Mouse (Mus musculus): ENCODE measurements at regions not wholly inside any gene's neighbourhood (a gene's known extent, or its start where the extent isn't known, plus 50 kb on each side); places are given as distances from the start of the nearest gene placed in this dataset.

DNA sequence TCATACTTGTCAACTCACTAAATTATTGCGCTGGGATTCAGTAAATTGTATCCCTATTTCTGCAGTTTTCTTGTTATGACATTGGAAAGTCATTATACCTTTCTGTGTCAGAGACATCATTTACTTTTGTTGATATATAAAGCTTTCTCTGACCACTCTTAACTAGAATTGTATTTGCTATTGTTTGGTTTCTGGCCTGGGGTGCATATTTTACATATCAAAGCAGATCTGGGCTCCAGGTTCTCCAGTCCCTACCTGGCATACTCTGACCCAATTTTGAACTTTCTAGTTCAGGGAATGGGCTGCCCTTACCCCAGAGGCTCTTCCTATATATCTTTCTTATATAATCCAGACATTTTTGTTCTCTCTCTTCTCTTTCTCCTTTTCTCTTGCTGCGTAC lies 195.8 kb upstream of the Tmeff2 start:
- no peaks in the 10 kb centered on the region for H3K4me1 ChIP-seq (replicated peaks)
- no peaks in the 10 kb centered on the region for H3K9me3 ChIP-seq
- no peaks in the 10 kb centered on the region for H3K27me3 ChIP-seq (replicated peaks)
- 91% methylated on average over 2 of the region's 2 CpGs for WGBS
- H3K27ac ChIP-seq = no peak overlapping the region
- H3K4me2 ChIP-seq (replicated peaks) = no peak overlapping the region
- H3K4me3 ChIP-seq (replicated peaks) = no peak overlapping the region
- no peak for ATAC-seq
- H3K9ac ChIP-seq = no peak overlapping the region
- no peaks in the 10 kb centered on the region for H3K36me3 ChIP-seq

DNA sequence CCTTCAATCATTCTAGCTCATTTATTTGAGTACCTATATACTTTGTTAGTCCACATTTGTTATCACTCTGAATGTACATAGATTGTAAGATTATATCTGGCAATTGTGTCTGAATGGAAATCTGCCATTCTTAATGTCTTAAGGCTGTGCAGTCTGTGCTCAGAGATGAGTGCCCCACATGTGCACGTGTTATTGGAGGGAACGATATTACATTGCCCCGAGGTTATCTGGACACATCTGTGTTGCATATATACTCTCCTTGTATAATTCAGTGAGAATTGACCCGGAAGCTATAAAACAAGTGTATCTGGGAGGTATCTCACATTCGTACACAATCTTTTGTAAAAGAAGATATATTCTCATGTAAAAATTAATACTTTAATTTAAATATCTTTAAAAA lies 155.4 kb upstream of the Tmeff2 start:
- Histone ChIP-seq H3K36me3 (no peaks in the 10 kb centered on the region), H3K4me1 (replicated peaks) (no peaks in the 10 kb centered on the region), H3K4me3 (replicated peaks) (no peak overlapping the region), H3K27ac (no peak overlapping the region), H3K4me2 (replicated peaks) (no peak overlapping the region), H3K9me3 (no peaks in the 10 kb centered on the region), H3K9ac (no peak overlapping the region), H3K27me3 (replicated peaks) (no peaks in the 10 kb centered on the region)
- WGBS = 74% methylated on average over 5 of the region's 5 CpGs
- no peak for ATAC-seq

DNA sequence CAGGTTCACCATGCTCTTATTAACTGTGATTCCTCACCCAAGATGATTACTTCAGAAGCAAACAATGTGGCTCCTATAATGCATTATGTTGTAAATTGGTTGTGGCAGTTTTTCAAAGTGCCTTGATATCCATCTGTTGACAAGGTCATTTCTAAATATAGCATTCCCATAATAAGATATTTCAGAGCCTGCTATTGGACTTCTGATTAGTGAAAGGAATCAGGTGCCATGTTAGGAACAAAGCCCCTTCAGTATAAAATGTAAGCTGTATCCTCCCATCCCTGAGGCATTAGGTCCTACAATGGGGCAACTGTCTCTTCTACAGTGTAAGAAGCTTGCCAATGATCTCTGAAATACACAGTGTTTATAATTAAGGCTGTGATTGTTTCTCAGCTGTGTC lies 130.2 kb upstream of the Tmeff2 start:
- Histone ChIP-seq H3K27me3 (replicated peaks) (no peaks in the 10 kb centered on the region), H3K4me3 (replicated peaks) (no peak overlapping the region)
- no peak for ATAC-seq

DNA sequence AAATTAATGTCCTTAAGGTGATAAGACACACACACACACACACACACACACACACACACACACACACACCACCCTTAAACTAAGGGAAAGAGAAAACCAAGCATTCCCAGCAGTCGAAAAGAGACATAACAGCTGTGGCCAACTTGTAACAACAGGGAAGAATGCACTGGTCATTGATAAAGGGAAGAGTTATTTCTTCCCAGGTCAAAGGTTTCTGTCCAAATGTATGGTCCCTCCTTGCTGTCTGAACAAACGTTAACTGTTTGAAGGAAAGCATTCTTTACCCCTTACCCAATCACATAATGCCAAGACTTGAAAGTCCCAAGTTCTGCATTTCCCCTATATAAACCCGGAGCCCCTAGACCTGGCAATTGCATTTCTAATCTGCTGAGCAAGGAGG lies 105.2 kb upstream of the Tmeff2 start:
- H3K27ac ChIP-seq = no peak overlapping the region
- no peak overlapping the region for H3K4me2 ChIP-seq (replicated peaks)
- H3K4me3 ChIP-seq (replicated peaks) = no peak overlapping the region
- H3K27me3 ChIP-seq (replicated peaks) = no peaks in the 10 kb centered on the region
- no peaks in the 10 kb centered on the region for H3K9me3 ChIP-seq
- H3K36me3 ChIP-seq = no peaks in the 10 kb centered on the region
- H3K9ac ChIP-seq = no peak overlapping the region
- 44% methylated on average over 3 of the region's 3 CpGs for WGBS
- H3K4me1 ChIP-seq (replicated peaks) = no peaks in the 10 kb centered on the region
- ATAC-seq = no peak

More for the DNA sequence above, 130.2 kb upstream of the Tmeff2 start:
- no peak overlapping the region for H3K9ac ChIP-seq
- H3K9me3 ChIP-seq = no peaks in the 10 kb centered on the region
- no peak overlapping the region for H3K27ac ChIP-seq
- no peak overlapping the region for H3K4me2 ChIP-seq (replicated peaks)
- H3K4me1 ChIP-seq (replicated peaks) = no peaks in the 10 kb centered on the region
- no peaks in the 10 kb centered on the region for H3K36me3 ChIP-seq

DNA sequence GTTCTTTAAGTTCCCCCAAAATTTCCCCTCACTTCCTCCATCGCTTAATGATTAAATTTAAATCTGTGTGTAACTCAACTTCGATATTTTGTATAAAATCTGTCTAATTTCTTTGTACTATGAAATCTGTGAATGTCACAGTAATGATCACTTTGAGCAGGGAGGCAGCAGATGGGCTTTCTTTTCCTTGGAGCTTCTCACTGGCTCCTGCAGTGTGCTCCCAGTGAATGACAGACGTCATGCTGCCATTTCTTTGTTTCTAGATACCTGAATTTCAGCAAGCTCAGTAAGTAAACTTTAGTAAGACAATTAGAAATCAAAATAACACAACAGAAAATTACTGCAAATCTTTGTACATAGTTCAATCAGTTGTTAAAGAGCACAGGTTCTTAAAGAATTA lies 102.3 kb upstream of the Tmeff2 start:
- Histone ChIP-seq H3K27ac (no peak overlapping the region), H3K4me1 (replicated peaks) (no peaks in the 10 kb centered on the region), H3K36me3 (no peaks in the 10 kb centered on the region), H3K9me3 (no peaks in the 10 kb centered on the region), H3K4me2 (replicated peaks) (no peak overlapping the region), H3K4me3 (replicated peaks) (no peak overlapping the region), H3K27me3 (replicated peaks) (no peaks in the 10 kb centered on the region), H3K9ac (no peak overlapping the region)
- no peak for ATAC-seq
- 67% methylated on average over 3 of the region's 3 CpGs for WGBS

DNA sequence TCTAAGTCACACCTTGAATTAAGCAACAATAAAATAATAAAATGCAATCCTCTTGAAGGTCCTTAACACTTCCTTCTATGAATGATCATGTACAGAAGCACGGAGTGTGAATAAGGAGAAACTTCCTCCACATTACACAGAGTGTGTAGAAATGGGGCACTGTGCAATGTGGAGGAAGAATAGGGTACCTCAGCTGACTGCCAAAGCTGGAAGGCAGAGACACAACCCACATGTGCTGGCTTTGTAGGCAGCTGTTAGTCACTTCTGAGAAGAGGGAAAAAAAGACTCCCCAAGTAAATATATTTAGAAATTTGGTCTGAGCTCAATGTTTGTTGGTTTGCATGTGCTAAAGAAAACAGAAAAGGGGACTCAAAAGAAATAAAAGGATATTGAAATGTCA lies 94.1 kb upstream of the Tmeff2 start:
- Histone ChIP-seq H3K9me3 (no peaks in the 10 kb centered on the region), H3K27ac (no peak overlapping the region), H3K4me3 (replicated peaks) (no peak overlapping the region), H3K27me3 (replicated peaks) (no peaks in the 10 kb centered on the region), H3K36me3 (no peaks in the 10 kb centered on the region), H3K4me1 (replicated peaks) (no peaks in the 10 kb centered on the region), H3K9ac (no peak overlapping the region), H3K4me2 (replicated peaks) (no peak overlapping the region)
- WGBS = 47% methylated on average over 1 of the region's 1 CpGs
- ATAC-seq = no peak

DNA sequence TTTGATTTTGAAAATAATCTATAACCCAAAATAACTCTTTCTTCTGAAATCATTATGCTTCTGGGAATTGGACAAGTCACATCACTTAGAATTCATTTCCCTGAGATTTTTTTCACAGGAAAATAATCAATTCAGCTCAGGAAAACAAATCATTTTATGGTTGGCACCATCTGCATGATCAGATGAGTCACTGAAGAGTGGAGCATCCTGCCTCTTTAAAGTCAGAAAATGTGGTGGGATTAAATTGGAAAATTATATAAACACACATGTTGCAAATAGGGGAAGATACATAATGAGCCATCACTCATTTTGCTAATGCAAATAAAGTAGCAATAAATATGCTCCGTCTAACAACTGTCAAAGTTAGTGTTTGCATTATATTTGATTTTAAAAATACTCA lies 93.6 kb upstream of the Tmeff2 start:
- Histone ChIP-seq H3K27ac (no peak overlapping the region), H3K4me3 (replicated peaks) (no peak overlapping the region), H3K4me2 (replicated peaks) (no peak overlapping the region), H3K9ac (no peak overlapping the region), H3K4me1 (replicated peaks) (no peaks in the 10 kb centered on the region), H3K9me3 (no peaks in the 10 kb centered on the region), H3K27me3 (replicated peaks) (no peaks in the 10 kb centered on the region), H3K36me3 (no peaks in the 10 kb centered on the region)
- no peak for ATAC-seq
- 56% methylated on average over 1 of the region's 1 CpGs for WGBS

DNA sequence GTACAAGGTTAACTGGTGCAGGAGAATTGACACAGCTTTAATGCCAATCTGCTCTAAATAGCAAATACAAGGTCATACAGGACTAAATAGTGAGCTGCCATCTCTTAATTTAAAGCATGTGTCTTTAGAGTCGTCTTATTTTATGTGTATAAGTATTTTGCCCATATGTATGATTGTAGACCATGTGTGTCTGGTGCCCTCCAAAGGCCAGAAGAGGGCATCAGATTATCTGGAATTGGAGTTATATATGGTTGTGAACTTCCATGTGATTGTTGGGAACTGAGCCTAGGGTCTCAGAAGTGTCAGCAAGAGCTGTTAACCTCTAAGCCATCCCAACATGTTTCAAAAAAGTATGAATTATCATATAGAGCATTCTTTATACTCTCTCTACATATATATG lies 68.8 kb upstream of the Tmeff2 start:
- no peak for ATAC-seq
- no peaks in the 10 kb centered on the region for H3K9me3 ChIP-seq
- no peak overlapping the region for H3K4me2 ChIP-seq (replicated peaks)
- no peaks in the 10 kb centered on the region for H3K4me1 ChIP-seq (replicated peaks)
- no peak overlapping the region for H3K9ac ChIP-seq
- no peak overlapping the region for H3K27ac ChIP-seq
- 45% methylated on average over 1 of the region's 1 CpGs for WGBS
- no peaks in the 10 kb centered on the region for H3K36me3 ChIP-seq
- H3K4me3 ChIP-seq (replicated peaks) = no peak overlapping the region
- no peaks in the 10 kb centered on the region for H3K27me3 ChIP-seq (replicated peaks)

DNA sequence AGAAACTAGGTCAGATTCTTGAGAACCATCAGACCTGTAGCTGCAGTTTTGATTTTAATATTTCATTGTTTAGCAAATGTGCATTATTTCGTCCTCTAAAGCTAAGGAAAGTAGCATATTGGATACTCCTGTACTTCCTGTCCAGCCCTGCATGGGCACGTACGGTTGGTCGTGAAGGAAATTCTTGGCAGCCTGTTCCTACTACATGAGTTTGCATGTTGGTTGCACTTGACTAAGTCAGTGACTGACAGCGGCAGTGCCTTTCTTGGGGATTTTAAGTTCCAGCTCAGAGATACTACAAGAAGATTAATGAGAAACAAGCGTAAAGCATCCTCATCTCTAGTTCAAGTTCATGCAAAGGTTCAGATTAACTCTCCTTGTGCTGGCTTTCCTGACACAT lies 64.3 kb upstream of the Tmeff2 start:
- no peak for ATAC-seq
- Histone ChIP-seq H3K4me3 (replicated peaks) (no peak overlapping the region), H3K27ac (no peak overlapping the region), H3K27me3 (replicated peaks) (no peaks in the 10 kb centered on the region), H3K36me3 (no peaks in the 10 kb centered on the region), H3K4me2 (replicated peaks) (no peak overlapping the region), H3K9me3 (no peaks in the 10 kb centered on the region), H3K4me1 (replicated peaks) (no peaks in the 10 kb centered on the region), H3K9ac (no peak overlapping the region)
- WGBS = 78% methylated on average over 6 of the region's 6 CpGs

DNA sequence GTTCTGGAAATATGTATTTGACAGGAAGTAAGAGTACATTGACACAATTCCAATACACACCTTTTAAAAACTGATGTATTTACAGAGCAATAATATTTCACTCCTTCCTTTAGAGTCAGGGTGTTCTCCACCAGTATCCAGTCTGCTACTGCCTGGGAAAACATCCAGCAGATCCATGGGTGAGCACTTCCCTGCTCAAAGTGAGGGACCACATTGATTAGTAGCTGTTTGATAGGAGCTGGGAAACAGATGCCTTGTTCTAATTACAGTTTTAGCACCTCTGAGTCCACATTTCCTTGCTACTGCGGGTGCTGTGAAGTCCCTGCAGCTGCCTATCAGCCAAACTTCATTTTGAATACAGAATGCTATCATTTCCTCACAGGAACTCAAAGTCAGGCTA lies 53.3 kb upstream of the Tmeff2 start:
- no peak for ATAC-seq
- Histone ChIP-seq H3K27me3 (replicated peaks) (no peaks in the 10 kb centered on the region), H3K9me3 (no peaks in the 10 kb centered on the region), H3K4me1 (replicated peaks) (no peaks in the 10 kb centered on the region), H3K9ac (no peak overlapping the region), H3K4me2 (replicated peaks) (no peak overlapping the region), H3K27ac (no peak overlapping the region), H3K4me3 (replicated peaks) (no peak overlapping the region), H3K36me3 (no peaks in the 10 kb centered on the region)
- 73% methylated on average over 1 of the region's 1 CpGs for WGBS
